Mouse (Mus musculus) cerebellum, adult 9-11 months (tissue): ENCODE data around the gene Nrxn1.

Experiments
- DNase-seq: peaks from one replicate; pipeline ENCODE4 v3.0.0; 2022

Gene Nrxn1

GRCm38 (mm10) chr17:90653347-90653746 is 439.5 kb downstream of the Nrxn1 start:
- DNase-seq, result peak; percentile 81

- no peak for DNase-seq
Measured at GRCm38 (mm10) chr17:90650279-90650678, 442.6 kb downstream of the Nrxn1 start.

GRCm38 (mm10) chr17:90638970-90639524 is 453.8 kb downstream of the Nrxn1 start:
- no peak for DNase-seq

- no peak for DNase-seq
Measured at GRCm38 (mm10) chr17:90638183-90638727, 454.6 kb downstream of the Nrxn1 start.

- DNase-seq, result no peak
Measured at GRCm38 (mm10) chr17:90631371-90631770, 461.5 kb downstream of the Nrxn1 start.

- DNase-seq, result peak; percentile 92
Measured at GRCm38 (mm10) chr17:90629851-90630250, 463.0 kb downstream of the Nrxn1 start.

GRCm38 (mm10) chr17:90628469-90628868 is 464.4 kb downstream of the Nrxn1 start:
- DNase-seq, result peak; percentile 73

- no peak for DNase-seq
Measured at GRCm38 (mm10) chr17:90628004-90628403, 464.9 kb downstream of the Nrxn1 start.

GRCm38 (mm10) chr17:90627395-90627794 is 465.5 kb downstream of the Nrxn1 start:
- peak; percentile 75 for DNase-seq

GRCm38 (mm10) chr17:90624591-90625266 is 468.1 kb downstream of the Nrxn1 start:
- DNase-seq, result no peak

GRCm38 (mm10) chr17:90621828-90622227 is 471.0 kb downstream of the Nrxn1 start:
- DNase-seq, result no peak

- DNase-seq, result no peak
Measured at GRCm38 (mm10) chr17:90615019-90615418, 477.9 kb downstream of the Nrxn1 start.

GRCm38 (mm10) chr17:90607427-90607806 is 485.5 kb downstream of the Nrxn1 start:
- DNase-seq, result no peak

- peak; percentile 92 for DNase-seq
Measured at GRCm38 (mm10) chr17:90606718-90607426, 486.0 kb downstream of the Nrxn1 start.

- DNase-seq, result no peak
Measured at GRCm38 (mm10) chr17:90599570-90600524, 493.0 kb downstream of the Nrxn1 start.

- no peak for DNase-seq
Measured at GRCm38 (mm10) chr17:90594798-90595533, 497.9 kb downstream of the Nrxn1 start.

GRCm38 (mm10) chr17:90586891-90587290 is 506.0 kb downstream of the Nrxn1 start:
- DNase-seq, result no peak

GRCm38 (mm10) chr17:90584666-90585195 is 508.1 kb downstream of the Nrxn1 start:
- DNase-seq, result peak; percentile 66

GRCm38 (mm10) chr17:90583826-90584534 is 508.9 kb downstream of the Nrxn1 start:
- DNase-seq, result peak; percentile 36

GRCm38 (mm10) chr17:90583196-90583595 is 509.7 kb downstream of the Nrxn1 start:
- DNase-seq, result peak; percentile 52

GRCm38 (mm10) chr17:90569877-90570276 is 523.0 kb downstream of the Nrxn1 start:
- DNase-seq, result no peak
